Mouse (Mus musculus): ENCODE results near the gene Phkg2.
"Not testable (repeated sequence)": the region's sequence is repeated elsewhere in the genome, so short reads cannot be mapped to it uniquely, and the experiment has no call there.

The Phkg2 gene

GRCm38 (mm10) chr7:127604256-127604655 is 31.1 kb downstream of the Phkg2 start:
- no peak for DNase-seq

- no peak for DNase-seq
Measured at GRCm38 (mm10) chr7:127607150-127607549, 34.0 kb downstream of the Phkg2 start.

- no peak for DNase-seq
Measured at GRCm38 (mm10) chr7:127611011-127611410, 37.9 kb downstream of the Phkg2 start.

GRCm38 (mm10) chr7:127611561-127611960 is 38.4 kb downstream of the Phkg2 start:
- no peak for DNase-seq

GRCm38 (mm10) chr7:127613501-127613900 is 40.4 kb downstream of the Phkg2 start:
- no peak for DNase-seq

GRCm38 (mm10) chr7:127614091-127614490 is 41.0 kb downstream of the Phkg2 start:
- DNase-seq, result no peak

- DNase-seq, result no peak
Measured at GRCm38 (mm10) chr7:127614511-127614890, 41.4 kb downstream of the Phkg2 start.

- peak in 1 of 2 experiments; percentile 37 for DNase-seq
Measured at GRCm38 (mm10) chr7:127614891-127615843, 42.0 kb downstream of the Phkg2 start, which contains the start of gene Zfp629. Gene Zfp629, minus strand, starts transcription at chr7:127615797.

- DNase-seq, result no peak
Measured at GRCm38 (mm10) chr7:127616336-127616735, 43.2 kb downstream of the Phkg2 start.

GRCm38 (mm10) chr7:127616881-127617280 is 43.7 kb downstream of the Phkg2 start:
- no peak for DNase-seq

- no peak for DNase-seq
Measured at GRCm38 (mm10) chr7:127617962-127618361, 44.8 kb downstream of the Phkg2 start.

- not testable (repeated sequence) for DNase-seq
Measured at GRCm38 (mm10) chr7:127618402-127618801, 45.3 kb downstream of the Phkg2 start.

GRCm38 (mm10) chr7:127626039-127626438 is 52.9 kb downstream of the Phkg2 start:
- no peak for DNase-seq

GRCm38 (mm10) chr7:127626471-127626870 is 53.3 kb downstream of the Phkg2 start:
- DNase-seq, result no peak

GRCm38 (mm10) chr7:127628646-127629045 is 55.5 kb downstream of the Phkg2 start:
- no peak for DNase-seq

GRCm38 (mm10) chr7:127631416-127631815 is 58.3 kb downstream of the Phkg2 start:
- DNase-seq, result no peak
